Mouse (Mus musculus): Measurements from ENCODE around the gene Cobll1. TPM values are rescaled to one million over a fixed set of nuclear protein-coding genes. Genes with fewer than 3 reads are reported as not detected.

Gene Cobll1
- total RNA-seq, 1 experiment from 2014 or later, result 15.9 TPM

DNA sequence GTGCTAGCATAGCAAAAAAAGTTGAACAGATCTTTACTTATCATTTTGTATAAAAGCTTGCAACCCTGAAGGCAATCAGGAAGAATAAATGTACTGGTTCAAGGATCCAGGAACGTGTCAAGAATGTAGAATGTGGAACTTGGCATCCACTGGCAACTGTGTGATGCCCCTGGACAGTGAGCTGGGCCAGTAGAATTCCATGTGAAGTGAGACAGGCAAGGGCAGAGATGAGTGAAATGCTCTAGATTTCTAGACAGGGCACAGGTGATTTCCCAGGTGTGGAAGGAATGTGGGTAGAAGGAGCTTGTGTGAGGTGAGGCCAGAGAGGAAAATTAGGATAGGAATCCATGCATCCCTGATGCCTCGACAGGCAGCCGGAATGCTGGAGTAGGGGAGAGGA lies 25.5 kb downstream of the Cobll1 start:
- no peak for ATAC-seq (ENCODE audit: extremely low read depth, insufficient number of reproducible peaks, low FRiP score, poor library complexity, severe bottlenecking)

DNA sequence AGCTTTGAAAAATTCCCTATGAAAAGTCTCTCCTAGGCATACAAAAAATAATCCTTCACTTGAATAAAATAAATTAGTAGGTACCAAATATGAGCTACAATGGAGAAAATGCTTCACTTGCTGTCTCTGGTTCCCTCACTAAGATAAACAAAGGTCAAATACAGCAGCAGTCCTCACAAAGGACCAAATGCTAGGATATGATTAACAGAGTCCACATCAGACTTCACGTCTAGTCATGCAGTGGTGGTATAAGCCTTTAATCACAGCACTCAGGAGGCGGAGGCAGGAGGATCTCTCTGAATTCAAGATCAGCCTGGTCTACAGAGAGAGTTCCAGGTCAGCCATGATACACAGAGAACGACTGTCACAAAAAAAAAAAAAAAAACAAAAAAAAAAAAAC lies 27.6 kb downstream of the Cobll1 start:
- ATAC-seq (ENCODE audit: extremely low read depth, insufficient number of reproducible peaks, low FRiP score, poor library complexity, severe bottlenecking), result no peak

DNA sequence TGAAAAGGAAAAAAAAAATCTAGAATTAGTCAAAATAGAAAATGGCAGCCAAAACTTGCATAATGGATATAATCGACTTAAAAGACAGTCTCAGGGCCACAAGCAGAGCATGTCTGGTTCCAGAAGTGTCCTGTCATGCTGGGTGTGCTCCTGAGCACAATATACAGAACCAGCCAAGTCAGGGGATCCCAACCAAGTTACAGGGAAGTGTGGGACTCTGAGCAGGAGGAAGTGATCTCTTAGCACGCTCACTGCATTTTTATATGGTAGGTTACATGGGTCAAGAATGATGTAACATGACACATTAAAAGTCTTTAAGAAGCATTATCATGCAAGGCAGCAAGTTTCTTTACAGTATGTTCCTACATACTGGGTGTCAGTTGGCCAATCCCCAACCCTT lies 31.5 kb downstream of the Cobll1 start:
- no peak for ATAC-seq (ENCODE audit: extremely low read depth, insufficient number of reproducible peaks, low FRiP score, poor library complexity, severe bottlenecking)

DNA sequence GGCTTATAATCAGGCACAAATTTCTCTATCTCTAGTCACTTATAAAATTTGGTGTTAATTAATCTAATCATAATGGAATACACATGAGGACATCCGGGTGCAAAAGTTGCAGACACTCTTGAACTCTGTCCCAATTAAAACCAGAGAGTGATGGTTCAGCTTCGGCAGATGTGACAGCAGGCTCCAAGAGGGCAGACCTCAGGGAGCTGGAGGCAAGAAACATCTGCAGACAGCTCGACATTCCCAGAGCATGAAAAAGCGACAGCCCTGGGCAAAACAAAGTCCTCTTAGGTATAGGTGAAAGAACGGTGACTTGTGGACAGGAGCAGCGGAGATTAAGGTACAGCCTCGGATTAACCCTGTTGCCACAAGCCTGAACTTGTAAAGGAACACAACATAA lies 35.5 kb downstream of the Cobll1 start:
- no peak for ATAC-seq (ENCODE audit: extremely low read depth, insufficient number of reproducible peaks, low FRiP score, poor library complexity, severe bottlenecking)

DNA sequence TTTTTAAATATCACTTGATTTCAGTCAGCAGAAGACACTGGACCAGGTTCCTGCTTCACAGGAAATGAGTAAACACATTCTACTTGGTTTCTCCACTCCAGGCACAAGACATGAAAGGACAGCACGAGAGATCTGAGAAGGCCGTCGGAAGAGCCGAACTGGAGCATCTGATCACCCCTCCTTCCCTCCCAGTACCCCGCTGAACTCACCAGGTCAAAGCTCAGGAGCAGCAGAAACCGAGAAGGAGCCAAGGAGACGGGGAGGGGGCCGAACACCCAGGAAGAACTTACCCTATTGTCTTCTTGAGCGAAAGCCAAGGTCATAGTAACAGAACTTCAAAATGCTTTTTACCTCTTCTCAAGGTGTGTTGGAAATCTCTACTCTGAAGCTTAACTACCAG lies 39.5 kb downstream of the Cobll1 start:
- ATAC-seq (ENCODE audit: extremely low read depth, insufficient number of reproducible peaks, low FRiP score, poor library complexity, severe bottlenecking), result no peak

DNA sequence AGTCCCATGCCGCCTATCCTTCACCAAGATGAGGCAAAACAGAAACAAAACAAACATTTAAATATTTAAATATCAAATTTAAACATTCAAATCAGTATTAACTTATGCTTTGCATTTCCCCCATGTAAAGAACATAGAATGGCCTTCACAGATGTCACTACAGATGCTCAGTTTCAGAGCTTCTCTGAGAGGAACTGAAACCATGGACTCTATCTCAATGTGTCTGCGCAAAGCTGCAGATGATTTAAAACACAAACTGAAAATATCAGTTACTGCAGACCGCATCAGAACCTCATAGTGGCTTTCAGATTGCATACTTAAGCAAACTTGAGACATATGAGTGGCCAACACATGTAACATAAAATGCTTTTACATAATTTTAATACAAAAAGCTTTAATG lies 40.6 kb downstream of the Cobll1 start:
- peak; percentile 84 for ATAC-seq (ENCODE audit: extremely low read depth, insufficient number of reproducible peaks, low FRiP score, poor library complexity, severe bottlenecking)

DNA sequence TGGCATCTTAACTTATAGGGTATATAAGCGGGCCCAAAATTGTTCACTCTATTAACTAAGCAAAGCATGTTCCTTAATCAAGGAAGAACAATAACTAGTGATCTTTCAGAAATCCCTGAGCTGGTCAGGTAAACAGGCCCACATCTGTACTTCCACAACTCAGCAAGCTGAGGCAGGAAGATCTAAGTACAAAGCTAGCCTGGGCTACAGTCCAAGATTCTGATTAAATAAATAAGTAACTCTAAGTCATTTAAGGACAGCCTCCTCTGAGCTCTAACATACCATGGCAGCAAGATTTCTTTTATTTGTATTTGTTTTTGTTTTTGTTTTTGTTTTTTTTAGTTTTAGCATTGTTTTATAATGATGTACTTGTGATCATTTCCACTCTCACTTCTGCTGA lies 42.2 kb downstream of the Cobll1 start:
- no peak for ATAC-seq (ENCODE audit: extremely low read depth, insufficient number of reproducible peaks, low FRiP score, poor library complexity, severe bottlenecking)

DNA sequence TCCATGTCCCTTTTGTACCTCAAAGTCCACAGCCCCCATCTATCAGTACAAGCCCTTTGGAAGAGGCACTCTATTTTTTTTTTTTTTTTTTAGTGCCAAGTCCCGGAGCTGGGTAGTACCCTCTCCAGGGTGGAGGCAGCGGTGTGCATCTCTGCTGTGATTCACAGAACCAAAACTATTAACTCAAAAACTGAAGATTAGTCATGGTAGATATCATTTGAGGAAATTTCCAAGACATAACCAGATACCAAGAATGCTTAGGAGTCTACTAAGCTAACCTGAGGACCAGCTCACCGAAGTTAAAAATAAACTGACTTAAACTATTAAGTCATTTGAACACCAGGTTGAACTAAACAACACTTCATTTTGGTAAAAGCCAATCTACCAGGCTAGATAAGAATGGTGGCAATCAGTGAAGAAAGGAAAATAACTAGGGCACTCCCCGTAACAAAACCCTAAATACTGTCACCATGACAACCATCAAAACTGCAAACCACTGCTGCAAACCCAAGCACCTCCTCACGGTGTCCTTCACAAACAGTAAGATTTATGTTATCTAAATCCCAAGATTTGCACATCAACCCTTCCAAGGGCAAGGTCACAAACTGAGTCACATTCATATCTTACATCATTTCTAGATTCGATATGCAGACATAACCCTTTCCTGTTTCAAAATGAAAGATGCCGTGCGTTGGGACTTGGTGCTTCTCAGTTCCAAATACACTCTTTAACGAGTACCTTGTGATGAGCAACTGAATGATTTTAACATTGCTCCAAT lies 43.8 kb downstream of the Cobll1 start:
- peak; percentile 25; the same call in 1 of the 2 replicates for ATAC-seq (ENCODE audit: extremely low read depth, insufficient number of reproducible peaks, low FRiP score, poor library complexity, severe bottlenecking)

DNA sequence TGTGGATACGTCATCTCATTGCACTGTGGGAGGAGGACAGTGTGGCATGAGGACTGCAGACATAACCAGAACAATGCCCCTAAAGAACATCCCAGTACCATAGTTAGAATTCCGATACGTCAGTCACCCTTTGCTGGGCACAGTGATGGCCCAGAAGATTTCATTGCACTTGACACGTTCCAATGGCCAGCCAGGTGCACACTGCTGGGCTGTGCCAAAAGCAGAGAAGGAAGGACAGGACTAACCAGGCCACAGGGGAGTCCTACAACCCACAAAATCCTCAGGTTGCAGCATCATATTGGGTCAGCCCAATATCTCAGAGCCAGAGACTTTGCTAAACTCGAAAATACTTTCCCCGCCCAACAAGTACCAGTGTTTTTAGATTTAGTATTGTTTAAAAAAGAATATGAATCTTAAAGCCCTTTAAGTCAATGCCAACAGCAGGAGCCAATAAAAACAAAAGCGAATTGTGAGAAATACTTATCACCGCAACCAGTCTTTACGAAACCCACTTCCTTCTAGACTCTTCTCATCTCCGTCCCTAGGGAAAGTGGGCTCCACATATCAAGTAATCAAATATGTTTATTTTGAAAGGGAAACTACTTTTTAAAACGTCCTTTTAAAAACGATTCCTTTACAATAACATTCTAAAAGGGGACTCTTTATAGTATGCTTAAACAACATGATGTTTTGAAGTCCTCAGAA lies 46.0 kb downstream of the Cobll1 start:
- ATAC-seq (ENCODE audit: extremely low read depth, insufficient number of reproducible peaks, low FRiP score, poor library complexity, severe bottlenecking), result 0 out of 2 replicates have a peak, but pooled peaks have one; percentile 11

DNA sequence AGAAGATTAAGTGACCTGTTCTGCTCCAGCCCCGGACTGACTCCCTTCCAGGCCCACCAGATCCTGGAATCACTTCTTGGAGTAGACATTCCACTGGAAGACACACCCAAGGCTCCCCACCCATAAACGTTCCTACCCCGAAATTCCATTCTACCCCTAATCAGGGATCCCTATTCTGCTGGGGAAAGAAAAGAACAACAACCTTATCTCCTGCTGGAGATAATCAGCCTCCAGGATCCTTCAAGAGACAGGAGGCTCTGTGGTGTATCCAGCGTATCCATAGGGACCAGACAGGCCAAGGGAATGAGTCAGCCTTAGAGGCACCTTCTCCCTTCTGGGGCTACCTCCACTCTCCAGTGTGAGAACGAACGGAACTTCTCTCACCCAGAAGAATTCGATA lies 47.8 kb downstream of the Cobll1 start:
- no peak for ATAC-seq (ENCODE audit: extremely low read depth, insufficient number of reproducible peaks, low FRiP score, poor library complexity, severe bottlenecking)

DNA sequence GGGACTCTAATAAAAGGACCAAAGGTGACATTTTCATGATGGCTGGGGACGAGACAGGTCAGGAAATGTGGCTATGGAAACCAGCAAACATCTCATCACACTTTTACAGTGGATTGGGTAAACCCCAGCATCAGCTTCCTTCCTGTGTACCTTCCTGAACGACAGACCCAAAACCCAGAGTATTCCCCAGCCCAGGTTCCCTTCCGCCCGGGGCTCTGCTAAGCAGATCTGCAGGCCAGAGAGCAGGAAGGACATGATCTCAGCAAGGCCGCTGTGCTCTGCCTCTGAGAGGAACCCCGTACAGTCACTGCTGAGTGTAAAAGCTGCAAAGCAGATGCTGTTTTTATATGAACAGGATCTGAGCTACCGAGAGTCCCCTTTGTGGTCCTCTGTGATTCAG lies 49.9 kb downstream of the Cobll1 start:
- peak; percentile 80 for ATAC-seq (ENCODE audit: extremely low read depth, insufficient number of reproducible peaks, low FRiP score, poor library complexity, severe bottlenecking)

DNA sequence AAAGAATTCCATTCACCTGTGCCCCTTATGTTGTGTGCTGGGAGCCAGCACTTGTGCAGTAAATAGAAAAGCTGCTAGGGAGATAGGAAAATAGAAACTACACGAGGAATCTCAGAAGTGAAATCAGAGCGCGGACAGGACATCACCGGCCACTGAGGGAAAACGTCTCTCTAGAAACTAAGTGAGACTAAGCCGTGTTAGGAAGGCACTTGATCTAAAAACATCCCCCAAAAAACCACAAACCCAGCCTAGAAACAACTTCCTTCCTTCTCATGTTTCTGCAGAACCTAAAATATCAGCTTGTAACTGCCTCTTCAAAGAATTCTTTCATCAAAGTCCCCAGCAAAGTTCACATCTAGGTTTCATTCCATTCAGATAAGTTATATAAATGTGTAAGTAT lies 50.6 kb downstream of the Cobll1 start:
- ATAC-seq (ENCODE audit: extremely low read depth, insufficient number of reproducible peaks, low FRiP score, poor library complexity, severe bottlenecking), result no peak

DNA sequence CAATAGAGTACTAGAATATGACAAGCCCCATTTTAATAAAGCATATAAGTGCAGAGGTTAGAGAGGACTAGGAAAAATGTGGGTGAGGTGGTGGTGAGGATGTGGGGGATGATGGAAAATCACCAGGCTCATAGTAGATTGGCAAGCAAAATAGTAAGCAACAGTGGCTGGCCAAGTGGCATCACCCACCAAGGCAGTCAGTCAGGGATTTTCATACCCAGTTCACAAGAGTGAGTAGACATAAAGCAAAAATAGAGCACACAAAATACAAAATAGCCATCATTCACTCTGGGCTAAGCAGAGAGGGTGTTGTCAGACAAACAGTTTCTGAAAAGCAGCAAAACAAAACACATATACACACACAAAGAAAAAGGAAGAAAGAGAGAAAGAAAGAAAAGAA lies 51.6 kb downstream of the Cobll1 start:
- ATAC-seq (ENCODE audit: extremely low read depth, insufficient number of reproducible peaks, low FRiP score, poor library complexity, severe bottlenecking), result no peak

DNA sequence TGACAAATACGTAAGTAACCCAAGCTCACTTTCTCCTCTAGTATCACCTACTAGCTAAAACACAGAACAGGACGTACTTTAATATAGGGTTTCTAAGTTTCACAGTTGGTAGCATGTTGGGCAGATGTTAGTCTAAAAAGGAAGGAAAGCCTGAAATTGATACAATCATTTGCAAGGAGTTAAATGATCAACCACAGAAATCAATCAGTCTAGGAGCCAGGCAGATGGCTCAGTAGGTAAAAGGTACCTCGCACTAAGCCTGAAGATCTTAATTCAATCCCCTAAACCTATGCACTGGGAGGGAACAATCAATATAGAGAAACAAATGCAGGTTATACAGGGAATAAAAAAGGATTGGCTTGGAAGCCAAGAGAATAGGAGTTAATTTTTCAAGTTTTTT lies 52.0 kb downstream of the Cobll1 start:
- ATAC-seq (ENCODE audit: extremely low read depth, insufficient number of reproducible peaks, low FRiP score, poor library complexity, severe bottlenecking), result no peak

DNA sequence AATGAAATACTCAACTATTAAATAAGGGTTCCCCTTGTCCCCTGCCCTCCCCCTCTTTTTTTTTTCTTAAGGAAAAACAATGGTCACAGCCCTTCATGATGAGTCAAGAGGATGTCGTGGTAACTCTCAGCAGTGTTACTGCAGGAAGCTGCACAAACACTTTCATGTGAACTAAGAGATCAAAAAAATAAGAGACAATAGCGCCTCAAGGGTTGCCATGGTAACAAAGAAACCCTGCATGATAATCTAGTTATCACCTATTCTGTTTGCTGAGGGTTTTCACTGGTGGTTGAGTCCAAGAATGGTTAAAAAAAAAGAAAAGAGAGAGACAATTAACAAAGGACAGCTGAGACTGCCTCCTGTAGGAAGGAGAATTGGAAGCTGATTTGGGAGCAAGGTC lies 56.5 kb downstream of the Cobll1 start:
- peak; percentile 76 for ATAC-seq (ENCODE audit: extremely low read depth, insufficient number of reproducible peaks, low FRiP score, poor library complexity, severe bottlenecking)

DNA sequence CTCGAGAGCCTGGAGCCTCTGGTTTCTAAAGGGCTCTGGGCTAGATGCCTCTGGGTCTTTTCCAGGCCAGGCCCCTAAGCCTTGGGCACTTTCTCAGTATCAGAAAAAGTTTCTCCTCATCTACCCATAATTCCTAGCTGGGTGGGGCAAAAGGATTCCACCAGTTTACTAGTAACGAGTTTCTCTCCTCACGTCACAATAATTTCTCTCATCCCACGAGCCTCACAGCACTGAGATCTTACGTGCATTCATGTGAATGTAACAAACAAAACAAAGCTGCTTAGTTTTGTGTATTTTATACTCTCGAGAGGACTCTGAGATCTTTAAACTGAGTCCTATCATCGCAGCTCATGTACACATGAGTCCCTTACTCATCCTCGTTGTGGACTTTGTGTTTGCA lies 57.5 kb downstream of the Cobll1 start:
- no peak for ATAC-seq (ENCODE audit: extremely low read depth, insufficient number of reproducible peaks, low FRiP score, poor library complexity, severe bottlenecking)

DNA sequence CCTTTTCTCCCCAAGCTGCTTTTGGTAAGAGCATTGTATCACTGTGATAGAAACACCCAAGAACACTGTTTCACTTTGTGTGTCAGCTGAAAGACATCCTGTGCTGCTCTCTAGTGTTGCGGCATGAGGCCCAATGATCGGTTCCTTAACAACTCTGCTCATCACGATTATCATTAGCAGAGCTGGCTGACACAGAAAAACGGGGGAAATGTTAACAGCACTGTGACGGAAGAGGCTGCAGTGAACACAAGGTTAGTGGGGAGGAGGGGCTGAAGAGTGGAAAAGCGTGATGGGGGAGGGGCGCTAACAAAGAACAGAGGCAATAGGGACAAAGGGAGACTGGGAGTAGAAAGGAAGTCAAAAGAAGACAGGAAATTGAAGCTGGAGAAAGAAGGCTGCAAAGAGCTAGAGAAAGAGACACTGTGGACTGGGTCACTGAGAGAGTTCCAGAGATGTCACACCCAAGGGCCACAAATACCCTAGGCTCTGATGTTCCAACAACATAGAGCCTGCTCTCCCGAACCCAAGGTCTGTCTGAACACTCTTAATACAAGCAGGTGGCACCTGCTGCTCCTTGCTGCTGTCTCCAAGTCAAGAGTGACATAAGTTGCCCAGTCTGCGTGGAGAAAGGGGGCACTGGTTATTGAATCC lies 58.0 kb downstream of the Cobll1 start:
- ATAC-seq (ENCODE audit: extremely low read depth, insufficient number of reproducible peaks, low FRiP score, poor library complexity, severe bottlenecking), result no peak

DNA sequence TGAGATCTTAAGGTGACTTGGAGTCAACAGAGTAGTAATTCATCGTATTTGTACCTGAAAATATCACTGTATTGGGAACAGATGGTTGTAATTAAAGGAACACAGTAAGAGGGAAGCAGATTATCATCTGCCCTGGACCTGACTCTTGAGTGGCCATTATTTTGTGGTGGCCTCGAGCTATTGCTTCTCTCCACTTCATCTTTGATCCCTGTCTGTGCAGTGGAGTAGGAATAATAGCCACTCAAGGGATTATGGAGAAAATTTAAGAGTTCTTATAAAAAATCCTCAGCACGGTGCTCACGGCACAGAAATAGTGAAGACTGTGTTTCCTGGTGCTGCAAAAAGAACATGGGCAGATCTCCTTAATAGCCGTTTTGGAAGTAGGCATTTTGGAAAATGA lies 63.6 kb downstream of the Cobll1 start:
- ATAC-seq (ENCODE audit: extremely low read depth, insufficient number of reproducible peaks, low FRiP score, poor library complexity, severe bottlenecking), result no peak

DNA sequence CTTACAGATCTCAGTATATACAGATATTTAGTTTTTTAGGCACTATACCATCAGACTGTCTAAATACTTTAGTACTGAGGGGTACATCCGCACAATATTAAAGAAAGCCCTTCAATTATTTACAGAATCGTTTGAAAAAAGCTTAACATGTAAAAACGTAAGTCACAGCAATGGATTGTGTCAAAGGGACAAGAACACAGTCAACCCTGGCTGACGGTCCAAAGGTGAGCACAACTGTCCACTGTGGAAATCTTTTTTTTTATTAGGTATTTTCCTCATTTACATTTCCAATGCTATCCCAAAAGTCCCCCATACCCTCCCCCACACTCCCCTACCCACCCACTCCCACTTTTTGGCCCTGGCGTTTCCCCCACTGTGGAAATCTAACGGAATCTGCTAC lies 67.1 kb downstream of the Cobll1 start:
- no peak for ATAC-seq (ENCODE audit: extremely low read depth, insufficient number of reproducible peaks, low FRiP score, poor library complexity, severe bottlenecking)

DNA sequence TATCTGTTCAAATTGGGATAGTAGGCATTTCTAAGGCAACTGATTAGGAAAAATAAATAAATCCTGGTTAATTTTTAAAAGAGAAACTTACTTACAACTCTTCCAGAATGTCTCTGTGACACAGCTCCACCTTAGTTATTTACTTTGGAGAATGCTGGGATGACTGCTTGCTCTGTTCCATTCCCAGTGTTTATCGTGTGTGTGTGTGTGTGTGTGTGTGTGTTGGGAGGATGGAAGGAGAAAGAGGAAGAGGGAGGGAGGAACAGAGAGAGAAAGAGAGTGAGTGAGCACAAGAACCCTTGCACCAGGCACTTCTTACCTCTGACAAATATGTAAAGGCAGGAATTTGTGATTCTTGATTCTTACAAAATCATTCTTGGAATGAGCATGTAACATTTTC lies 67.7 kb downstream of the Cobll1 start:
- no peak for ATAC-seq (ENCODE audit: extremely low read depth, insufficient number of reproducible peaks, low FRiP score, poor library complexity, severe bottlenecking)

Data from neutrophil, adult 5-6 weeks (primary cell).